Mouse (Mus musculus) layer of hippocampus, postnatal 36 days (tissue): ENCODE measurements around the gene Mboat2. TPM values are rescaled to one million over a fixed set of nuclear protein-coding genes. Genes with fewer than 3 reads are reported as not detected.

Source experiments
- DNase-seq, 2 experiments: peaks; one replicate each; pipeline ENCODE4 v3.0.0; 2022
- total RNA-seq, 2 experiments: library from RNA; stranded (reverse); gene quantifications; 2 replicates each; pipeline ENCODE4 v1.2.3; 2021

Gene Mboat2
- total RNA-seq, 2 experiments from 2014 or later = 84.1 to 84.8 TPM

DNA sequence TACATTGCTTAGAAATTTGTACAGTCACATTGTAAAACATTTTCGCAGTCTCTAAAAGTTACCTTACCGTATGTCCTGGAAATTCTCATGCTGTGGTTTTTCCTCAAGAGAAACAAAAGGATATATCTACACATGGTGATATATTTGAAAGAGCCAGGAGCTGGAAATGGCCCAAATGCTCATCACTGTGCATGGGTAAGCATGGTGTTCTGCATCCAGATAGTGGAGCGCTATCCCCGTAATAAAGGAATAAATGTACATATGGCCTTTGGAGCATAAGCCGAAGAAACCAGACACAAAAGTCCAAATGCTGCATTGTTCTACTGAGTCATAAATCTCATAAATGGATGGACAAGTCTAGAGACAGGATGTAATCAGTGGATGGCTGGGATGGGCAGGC is 72.1 kb downstream of the Mboat2 start:
- no peak for DNase-seq

- DNase-seq = no peak
Observed at GRCm38 (mm10) chr12:24907894-24908293, 77.2 kb downstream of the Mboat2 start.

DNA sequence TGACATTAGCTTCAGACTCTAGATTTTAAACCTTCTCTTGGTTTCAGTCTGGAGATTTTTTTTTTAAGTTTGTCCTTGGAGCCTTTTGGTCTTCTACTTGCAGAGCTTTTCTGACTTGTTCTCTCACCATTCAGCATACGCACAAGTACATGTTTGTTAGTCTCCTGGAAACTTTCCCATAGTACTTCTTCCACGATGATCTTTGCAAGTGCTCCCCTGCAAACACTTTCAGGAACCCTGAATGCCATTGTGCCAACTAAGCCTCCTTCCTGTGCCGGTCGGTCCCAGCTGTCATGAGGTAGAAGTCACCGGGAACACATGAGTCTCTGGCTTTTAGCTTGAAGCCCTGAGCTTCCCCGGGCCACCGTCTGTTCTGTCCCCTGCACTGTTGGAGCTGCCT is 79.0 kb downstream of the Mboat2 start:
- no peak for DNase-seq

- DNase-seq = no peak
Observed at GRCm38 (mm10) chr12:24912174-24912573, 81.5 kb downstream of the Mboat2 start.

GRCm38 (mm10) chr12:24912876-24913275 is 82.2 kb downstream of the Mboat2 start:
- no peak for DNase-seq

DNA sequence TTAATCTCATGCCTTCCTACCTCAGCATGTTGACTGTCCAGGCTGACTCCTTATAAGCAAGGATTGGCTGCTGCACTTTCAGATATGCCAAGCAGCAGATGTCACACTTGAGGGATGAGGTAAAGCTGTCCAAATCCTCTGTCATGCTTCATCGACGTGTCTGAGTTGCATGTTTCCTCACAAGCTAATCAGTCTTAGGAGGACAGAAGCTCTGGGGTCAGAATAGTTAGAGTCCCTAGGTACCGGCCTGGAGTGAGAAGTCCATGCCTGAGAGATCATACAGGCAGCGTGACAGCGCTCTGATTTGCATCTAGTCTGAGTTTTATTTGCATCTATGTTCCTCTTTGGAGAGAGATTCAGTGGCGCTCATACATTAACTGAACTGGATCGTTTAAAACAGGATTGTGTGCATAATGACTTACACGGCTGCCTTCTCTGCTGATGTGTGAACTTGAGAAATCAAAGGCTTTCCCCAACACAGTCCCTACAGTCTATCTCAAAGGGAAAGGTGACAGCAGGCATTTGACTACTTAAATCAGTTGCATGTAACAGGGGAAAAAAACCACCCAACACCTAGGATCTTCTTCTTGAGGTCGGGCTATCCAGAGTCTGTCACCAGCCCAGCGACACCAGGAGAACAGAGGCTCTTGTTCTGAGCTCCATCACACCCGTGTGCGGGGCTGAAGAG is 88.0 kb downstream of the Mboat2 start:
- no peak for DNase-seq

DNA sequence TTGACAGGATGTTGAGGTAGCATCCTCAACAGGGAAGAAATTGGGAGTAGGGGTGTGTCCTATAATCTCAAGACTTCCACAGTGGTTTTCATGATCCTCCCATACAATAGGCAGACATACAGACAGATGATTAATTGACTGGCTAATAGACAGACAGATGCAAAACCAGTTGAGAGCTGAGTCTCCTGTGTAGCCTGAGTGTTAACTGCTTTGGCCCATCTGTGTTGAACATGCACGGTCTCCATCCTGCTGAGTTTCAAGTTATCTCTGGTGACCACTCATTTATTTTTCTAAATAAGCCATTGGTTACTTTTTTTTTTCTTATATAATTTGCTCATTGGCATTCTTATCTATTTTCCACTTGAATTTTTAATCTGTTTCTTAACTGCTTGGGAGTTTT is 90.2 kb downstream of the Mboat2 start:
- DNase-seq = no peak

DNA sequence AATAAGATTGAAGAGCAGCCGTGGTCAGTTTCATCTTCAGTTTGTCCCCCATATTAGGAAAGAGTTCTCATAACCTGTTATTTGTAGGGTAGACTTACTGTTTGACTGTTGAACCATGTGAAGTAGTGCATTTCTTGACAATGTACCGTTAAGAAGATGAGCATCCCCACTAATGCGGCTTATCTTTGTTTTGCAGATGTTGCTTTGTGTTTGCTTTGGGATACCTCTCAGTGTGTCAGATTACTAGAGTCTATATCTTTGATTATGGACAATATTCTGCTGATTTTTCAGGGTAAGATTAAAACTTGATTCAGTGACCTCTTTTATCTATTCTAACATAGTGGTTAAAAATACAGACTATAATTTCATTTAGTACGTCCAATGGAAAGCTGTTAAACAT is 93.3 kb downstream of the Mboat2 start:
- DNase-seq = no peak

DNA sequence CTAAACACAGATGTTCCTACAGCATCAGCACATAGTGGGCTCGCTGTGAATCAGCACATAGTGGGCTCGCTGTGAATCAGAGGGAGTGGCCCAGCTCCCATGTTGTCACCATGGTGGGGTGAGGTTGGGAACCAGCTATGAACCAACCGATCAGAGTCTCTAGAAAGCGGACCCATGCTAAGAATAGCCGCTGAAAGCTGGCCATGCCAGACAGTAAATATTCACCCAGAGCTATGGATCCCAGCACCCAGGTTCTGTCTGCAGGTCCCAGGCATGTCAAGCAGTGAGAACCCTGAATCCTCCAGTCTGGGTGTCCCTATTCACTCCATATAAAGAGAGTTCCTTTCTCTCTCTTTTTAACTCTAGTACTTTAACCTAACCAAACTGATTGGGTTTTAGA is 94.6 kb downstream of the Mboat2 start:
- DNase-seq = no peak

- no peak for DNase-seq
Observed at GRCm38 (mm10) chr12:24925684-24926083, 95.0 kb downstream of the Mboat2 start.

- peak; percentile 80 to 85 for DNase-seq
Observed at GRCm38 (mm10) chr12:24928051-24928748, 97.5 kb downstream of the Mboat2 start.

- no peak for DNase-seq
Observed at GRCm38 (mm10) chr12:24929043-24929442, 98.4 kb downstream of the Mboat2 start.

- no peak for DNase-seq
Observed at GRCm38 (mm10) chr12:24930760-24931159, 100.1 kb downstream of the Mboat2 start.

DNA sequence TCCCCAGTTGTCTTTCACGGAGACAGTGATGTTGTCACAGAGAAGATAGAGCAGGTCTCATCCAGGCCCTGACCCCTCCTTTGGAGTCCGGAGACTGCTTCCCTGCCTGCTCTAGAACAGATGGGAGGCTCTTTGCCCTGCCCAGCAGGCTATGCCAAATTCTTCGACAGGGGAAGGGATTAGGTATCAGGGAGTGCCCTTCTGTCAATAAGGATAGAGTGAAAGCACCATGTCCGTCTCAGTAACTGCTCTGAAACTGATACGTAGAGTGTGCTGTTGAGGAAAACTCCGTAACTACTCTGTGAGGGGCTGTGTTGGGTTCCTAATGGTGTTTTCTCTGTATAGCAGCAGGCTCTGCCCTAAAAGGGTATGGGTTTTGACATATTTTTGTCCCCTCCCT is 101.4 kb downstream of the Mboat2 start:
- DNase-seq = no peak

GRCm38 (mm10) chr12:24933206-24933775 is 102.6 kb downstream of the Mboat2 start:
- no peak for DNase-seq

DNA sequence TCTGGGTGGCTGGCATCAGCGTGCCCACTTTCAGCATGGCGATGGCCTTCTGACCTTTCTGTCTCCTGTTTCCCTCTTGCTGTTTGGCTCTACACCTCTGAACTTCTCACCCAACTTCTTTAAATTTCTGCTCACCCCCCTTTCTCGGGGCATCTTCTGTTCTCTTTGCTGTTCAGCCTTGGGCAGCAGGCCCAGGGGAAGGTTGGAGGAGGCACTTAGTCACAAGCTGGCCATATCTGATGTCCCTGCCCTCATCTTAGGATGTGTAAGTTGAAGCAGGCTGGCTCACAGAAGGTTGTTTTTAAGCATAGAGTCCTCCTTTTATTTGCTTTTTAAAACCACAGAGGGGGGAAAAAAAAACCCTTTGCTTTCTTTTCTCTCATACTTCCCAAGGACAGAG is 103.3 kb downstream of the Mboat2 start:
- no peak for DNase-seq

DNA sequence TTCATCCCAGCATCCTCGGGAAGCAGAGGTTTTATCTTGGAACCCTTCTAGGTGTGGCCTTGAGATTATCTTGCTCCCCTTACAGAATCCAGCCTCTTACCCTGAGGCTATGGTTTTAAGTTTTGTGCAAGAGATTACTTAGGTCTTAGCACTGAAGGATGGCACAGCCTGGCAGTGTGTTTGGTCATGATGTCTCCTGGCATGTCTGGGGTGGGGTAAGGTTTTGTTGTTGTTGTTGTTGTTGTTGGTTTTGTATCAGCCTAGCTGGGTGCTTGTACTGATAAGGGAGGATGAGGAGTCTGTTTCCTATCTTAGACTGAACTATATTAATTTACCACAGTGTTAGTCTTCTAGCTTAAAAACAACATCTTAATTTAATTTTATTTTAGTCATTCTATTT is 105.6 kb downstream of the Mboat2 start:
- DNase-seq = no peak

DNA sequence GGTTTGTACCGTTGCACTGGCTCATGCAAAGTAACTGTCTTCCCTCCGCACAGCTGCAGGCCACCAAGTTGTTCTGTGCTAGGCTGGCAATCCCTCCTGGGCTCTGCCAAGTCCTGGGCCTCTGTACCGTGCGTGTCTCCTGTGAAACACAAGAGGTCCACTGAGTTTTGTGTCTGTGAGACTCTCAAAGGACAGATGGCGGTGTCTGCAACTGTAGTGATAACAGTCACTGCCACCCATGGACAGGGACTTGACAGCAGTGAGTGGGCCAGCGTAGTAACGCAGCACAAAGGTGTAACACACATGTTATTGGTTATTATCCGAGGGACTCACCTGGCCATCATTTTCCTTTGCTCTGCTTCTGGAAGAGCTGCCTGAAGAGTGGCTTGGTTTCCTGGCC is 108.7 kb downstream of the Mboat2 start:
- DNase-seq = no peak

- no peak for DNase-seq
Observed at GRCm38 (mm10) chr12:24942619-24943287, 112.1 kb downstream of the Mboat2 start.

GRCm38 (mm10) chr12:24943427-24943826 is 112.7 kb downstream of the Mboat2 start:
- DNase-seq = no peak

- DNase-seq = no peak
Observed at GRCm38 (mm10) chr12:24944597-24944996, 113.9 kb downstream of the Mboat2 start.

GRCm38 (mm10) chr12:24947065-24947464 is 116.4 kb downstream of the Mboat2 start:
- DNase-seq = no peak

DNA sequence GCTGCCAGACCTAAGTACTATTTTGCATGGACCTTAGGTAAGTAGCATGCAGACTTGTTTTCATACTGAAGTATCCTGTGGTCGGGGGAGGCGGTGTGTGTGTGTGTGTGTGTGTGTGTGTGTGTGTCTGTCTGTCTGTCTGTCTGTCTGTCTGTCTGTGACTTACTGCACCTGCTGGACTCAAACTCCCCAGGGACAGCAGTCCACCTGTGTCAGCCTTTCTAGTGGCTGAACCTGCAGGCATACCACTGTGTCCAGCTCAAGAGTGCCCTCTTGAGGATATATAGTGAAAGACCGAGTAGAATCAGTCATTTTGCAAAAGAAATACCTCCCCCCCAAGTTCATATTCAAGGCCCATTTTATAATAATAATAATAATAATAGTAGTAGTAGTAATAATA is 117.7 kb downstream of the Mboat2 start:
- no peak for DNase-seq
